Mouse (Mus musculus) liver, postnatal 0 days (tissue): Measurements from ENCODE around the gene Rftn1.

Experiments used
- CTCF ChIP-seq: sonication (generic); IDR thresholded peaks from 2 replicates; pipeline ENCODE4 v1.5.1; 2016; ENCODE audit warnings: antibody characterized with exemption, low read depth
- EP300 ChIP-seq: IDR thresholded peaks from 2 replicates; pipeline ENCODE4 v1.6.1; 2016; ENCODE audit warnings: antibody characterized with exemption, low read depth, mild to moderate bottlenecking

DNA sequence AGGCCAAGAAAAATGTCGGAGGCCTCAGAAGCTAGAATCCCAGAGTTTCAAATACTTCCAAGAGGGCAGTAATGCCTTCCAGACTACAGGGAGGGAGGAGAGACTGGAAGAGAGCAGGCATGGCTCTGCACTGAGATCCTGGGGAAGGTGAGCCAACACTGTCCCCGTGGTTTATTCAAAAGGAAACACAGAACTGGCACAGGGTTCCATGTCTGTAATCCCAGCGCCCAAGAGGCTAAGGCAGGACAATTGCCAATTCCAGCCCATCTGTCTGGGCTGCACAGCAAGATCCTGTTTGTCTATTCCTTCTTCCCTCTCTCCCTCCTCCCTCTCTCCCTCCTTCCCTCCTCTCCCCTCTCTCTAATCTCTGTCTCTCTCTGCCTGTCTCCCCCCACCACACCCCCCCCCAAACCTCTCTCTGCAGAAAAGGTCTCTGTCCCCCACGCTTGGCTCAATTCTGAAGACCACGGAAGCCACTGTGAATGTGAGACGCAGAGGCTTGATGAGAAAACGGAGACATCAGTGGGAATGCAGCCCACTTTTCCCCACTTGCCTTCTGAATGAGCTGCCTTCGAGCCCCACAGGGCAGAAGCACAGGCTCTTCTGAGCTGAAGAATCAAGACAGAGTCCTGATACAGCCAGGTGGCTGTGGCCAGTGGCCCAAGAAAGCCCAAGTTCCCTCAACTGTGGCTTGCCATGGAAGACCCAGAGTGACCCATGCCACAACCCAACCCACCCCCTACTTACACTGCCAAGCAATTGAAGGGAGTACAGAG lies 8.8 kb upstream of the Rftn1 start:
- TF ChIP-seq CTCF = no peak
- TF ChIP-seq EP300 = no peak
